Mouse (Mus musculus) cerebral cortex, adult 2 months (tissue): ENCODE data around the gene Tmcc3.

Experiments used
- WGBS: fragments of 180-500 bp; shearing (Covaris S2); methylation state at CpG from one replicate; pipeline ENCODE4 v1.1.7; 2018; 5-methylcytosine and 5-hydroxymethylcytosine counted together

Tmcc3 gene

GRCm38 (mm10) chr10:94514506-94515178 is 202.9 kb downstream of the Tmcc3 start:
- WGBS: under 1% methylated on average over 70 of the region's 71 CpGs

GRCm38 (mm10) chr10:94515179-94515545 is 203.4 kb downstream of the Tmcc3 start:
- under 1% methylated on average over 34 of the region's 34 CpGs for WGBS

- WGBS: 6% methylated on average over 10 of the region's 10 CpGs
Observed at GRCm38 (mm10) chr10:94515583-94515982, 203.8 kb downstream of the Tmcc3 start.

GRCm38 (mm10) chr10:94519887-94520286 is 208.1 kb downstream of the Tmcc3 start:
- 57% methylated on average over 7 of the region's 7 CpGs for WGBS

GRCm38 (mm10) chr10:94520306-94521106 is 208.8 kb downstream of the Tmcc3 start:
- WGBS: 16% methylated on average over 17 of the region's 17 CpGs

- 32% methylated on average over 3 of the region's 3 CpGs for WGBS
Observed at GRCm38 (mm10) chr10:94521107-94521401, 209.3 kb downstream of the Tmcc3 start.

GRCm38 (mm10) chr10:94521776-94522175 is 210.0 kb downstream of the Tmcc3 start:
- 47% methylated on average over 10 of the region's 10 CpGs for WGBS

GRCm38 (mm10) chr10:94523297-94523696 is 211.5 kb downstream of the Tmcc3 start:
- 54% methylated on average over 8 of the region's 8 CpGs for WGBS

- WGBS: 11% methylated on average over 18 of the region's 18 CpGs
Observed at GRCm38 (mm10) chr10:94523711-94524156, 212.0 kb downstream of the Tmcc3 start.

- 83% methylated on average over 6 of the region's 6 CpGs for WGBS
Observed at GRCm38 (mm10) chr10:94524966-94525365, 213.2 kb downstream of the Tmcc3 start.

GRCm38 (mm10) chr10:94525784-94526183 is 214.0 kb downstream of the Tmcc3 start:
- whole genome bisulfite sequencing: 84% methylated on average over 7 of the region's 7 CpGs

GRCm38 (mm10) chr10:94526834-94527233 is 215.1 kb downstream of the Tmcc3 start:
- 69% methylated on average over 8 of the region's 8 CpGs for WGBS

- 83% methylated on average over 6 of the region's 6 CpGs for WGBS
Observed at GRCm38 (mm10) chr10:94527248-94527647, 215.5 kb downstream of the Tmcc3 start.

GRCm38 (mm10) chr10:94530079-94530478 is 218.3 kb downstream of the Tmcc3 start:
- 66% methylated on average over 2 of the region's 2 CpGs for WGBS

- 80% methylated on average over 6 of the region's 6 CpGs for WGBS
Observed at GRCm38 (mm10) chr10:94533081-94533724, 221.5 kb downstream of the Tmcc3 start.

GRCm38 (mm10) chr10:94538623-94539022 is 226.9 kb downstream of the Tmcc3 start:
- 81% methylated on average over 2 of the region's 2 CpGs for WGBS

GRCm38 (mm10) chr10:94540241-94540640 is 228.5 kb downstream of the Tmcc3 start:
- 83% methylated on average over 4 of the region's 4 CpGs for WGBS

- 28% methylated on average over 8 of the region's 8 CpGs for WGBS
Observed at GRCm38 (mm10) chr10:94543956-94544355, 232.2 kb downstream of the Tmcc3 start.

GRCm38 (mm10) chr10:94544803-94545202 is 233.1 kb downstream of the Tmcc3 start:
- WGBS: 45% methylated on average over 8 of the region's 8 CpGs

- 17% methylated on average over 21 of the region's 21 CpGs for WGBS
Observed at GRCm38 (mm10) chr10:94545259-94546019, 233.7 kb downstream of the Tmcc3 start.

- WGBS: 92% methylated on average over 6 of the region's 6 CpGs
Observed at GRCm38 (mm10) chr10:94546617-94547016, 234.9 kb downstream of the Tmcc3 start.
